Mouse (Mus musculus): ENCODE measurements around the gene Lrrc51.

Gene Lrrc51

GRCm38 (mm10) chr7:101875978-101876377 lies 57.7 kb downstream of the Lrrc51 start:
- no peak for DNase-seq

- no peak for DNase-seq
Measured at GRCm38 (mm10) chr7:101871296-101871695, 62.4 kb downstream of the Lrrc51 start.

DNA sequence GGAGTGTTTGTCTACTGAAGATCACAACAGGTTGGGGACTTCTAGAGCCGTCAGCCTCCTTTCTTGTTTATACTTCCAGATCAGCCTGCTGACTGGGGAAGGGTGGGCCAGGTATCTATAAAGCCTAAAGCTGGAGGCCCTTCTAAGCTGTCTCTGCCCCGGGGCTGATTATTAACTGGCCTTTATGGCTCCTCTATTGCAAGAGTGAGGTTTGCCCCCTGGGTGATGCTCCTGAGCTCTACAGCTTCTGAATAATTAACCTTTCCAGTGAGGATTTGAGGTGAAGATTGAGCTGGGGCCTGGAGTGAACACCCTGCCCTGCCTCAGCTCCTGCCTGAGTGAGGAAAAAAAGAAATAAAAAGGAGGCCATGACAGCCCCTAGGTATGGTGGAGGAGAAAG lies 63.1 kb downstream of the Lrrc51 start, which contains the start of gene Folr1:
Gene Folr1, minus strand, starts transcription at position 160 of the 400 bp plus-strand sequence.
- no peak for DNase-seq

DNA sequence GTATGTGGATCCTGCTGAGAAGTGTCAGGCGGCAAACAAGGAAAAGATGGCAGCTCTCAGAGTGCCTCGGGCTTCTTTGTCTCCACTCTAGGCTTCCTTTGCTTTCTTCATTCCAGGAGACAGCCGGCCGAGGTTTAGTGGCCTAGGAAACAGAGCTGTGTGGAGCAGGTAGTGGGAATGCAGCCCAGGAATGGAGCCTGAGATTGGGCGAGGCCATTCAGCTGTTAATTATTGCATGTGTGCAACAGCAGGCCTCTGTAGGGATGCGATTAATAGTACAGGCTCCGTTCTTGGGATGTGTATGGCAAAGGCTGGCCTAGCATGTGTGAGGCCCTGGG lies 64.6 kb downstream of the Lrrc51 start:
- no peak for DNase-seq

- no peak for DNase-seq
Measured at GRCm38 (mm10) chr7:101868241-101869162, 65.2 kb downstream of the Lrrc51 start.

GRCm38 (mm10) chr7:101867482-101867881 lies 66.2 kb downstream of the Lrrc51 start:
- no peak for DNase-seq

- no peak for DNase-seq
Measured at GRCm38 (mm10) chr7:101866491-101867265, 67.0 kb downstream of the Lrrc51 start.

- DNase-seq, result no peak
Measured at GRCm38 (mm10) chr7:101863415-101863814, 70.3 kb downstream of the Lrrc51 start, which contains the start of gene Anapc15. Anapc15 (plus strand) TSS chr7:101863715.

All from thymus, postnatal 25 days (tissue).